Mouse (Mus musculus) retina, embryonic 14.5 days (tissue): Measurements from ENCODE around the gene Chchd10.

Experiments used
- DNase-seq: peaks from one replicate; pipeline ENCODE4 v3.0.0-alpha.2; 2015; ENCODE audit warnings: low spot score

Gene Chchd10

DNA sequence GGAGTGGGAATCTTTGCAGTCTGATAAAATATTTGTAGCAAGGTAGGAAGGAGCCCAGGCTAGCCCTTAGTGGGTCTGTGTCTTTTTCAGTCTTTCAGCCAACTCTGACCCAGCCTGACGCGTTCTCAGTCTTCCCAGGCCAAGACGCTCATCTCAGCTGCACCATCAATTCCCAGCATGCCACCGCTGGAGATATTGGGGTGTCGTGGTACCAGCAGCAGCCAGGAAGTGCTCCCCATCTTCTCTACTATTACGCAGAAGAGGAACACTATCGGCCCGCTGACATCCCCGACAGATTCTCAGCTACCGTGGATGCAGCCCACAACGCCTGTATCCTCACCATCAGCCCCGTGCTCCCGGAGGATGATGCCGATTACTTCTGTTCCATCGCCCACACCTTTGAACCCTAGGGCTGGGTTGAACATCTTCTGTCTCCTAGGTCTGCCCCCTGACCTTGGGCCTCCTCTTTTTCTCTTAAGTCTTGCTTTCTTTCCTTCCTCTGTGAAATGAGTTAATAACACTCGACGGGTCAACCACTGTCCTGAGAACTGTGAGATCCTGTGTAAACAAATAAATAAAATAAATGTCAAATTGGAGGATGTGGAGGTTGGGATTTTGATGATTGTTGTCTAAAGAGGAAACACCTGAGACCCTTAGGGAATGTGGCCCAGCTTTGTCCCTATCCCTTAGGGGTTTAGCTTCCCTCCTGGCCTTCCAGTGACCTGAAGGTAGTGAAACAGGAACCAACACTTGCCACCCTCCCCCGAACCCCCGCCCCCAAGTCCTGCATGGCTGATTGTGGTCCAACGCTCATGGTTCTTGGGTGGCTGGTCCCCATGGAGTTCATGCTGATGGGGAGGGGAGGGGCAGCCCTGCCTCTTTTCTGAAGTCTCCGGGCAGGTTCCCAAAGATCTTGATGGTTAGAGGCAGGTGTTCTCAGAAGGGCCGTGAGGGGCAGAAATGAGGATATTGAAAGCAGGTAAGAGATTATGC is 16.4 kb downstream of the Chchd10 start:
- no peak for DNase-seq

DNA sequence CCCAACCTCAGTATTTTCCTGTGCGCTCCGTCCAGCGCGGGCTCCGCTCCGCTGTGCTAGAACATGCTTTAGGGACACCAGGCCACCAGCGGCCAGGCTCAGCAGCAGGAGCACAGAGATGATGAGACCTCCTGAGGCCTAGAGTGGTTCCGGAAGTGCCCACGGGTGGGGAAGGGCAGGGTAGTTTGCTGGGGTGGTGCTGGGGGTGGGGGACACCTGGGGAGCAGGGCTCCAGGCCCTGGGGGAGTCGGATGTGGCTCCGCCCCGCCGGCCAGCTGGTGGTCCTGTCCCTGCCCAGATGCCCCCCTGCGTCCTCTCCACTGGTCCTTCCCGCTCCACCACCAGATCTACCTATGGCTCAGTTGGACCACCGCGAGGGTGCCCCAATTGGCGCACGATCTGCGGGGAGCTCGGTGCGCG is 17.9 kb downstream of the Chchd10 start:
- peak; percentile 70 for DNase-seq

DNA sequence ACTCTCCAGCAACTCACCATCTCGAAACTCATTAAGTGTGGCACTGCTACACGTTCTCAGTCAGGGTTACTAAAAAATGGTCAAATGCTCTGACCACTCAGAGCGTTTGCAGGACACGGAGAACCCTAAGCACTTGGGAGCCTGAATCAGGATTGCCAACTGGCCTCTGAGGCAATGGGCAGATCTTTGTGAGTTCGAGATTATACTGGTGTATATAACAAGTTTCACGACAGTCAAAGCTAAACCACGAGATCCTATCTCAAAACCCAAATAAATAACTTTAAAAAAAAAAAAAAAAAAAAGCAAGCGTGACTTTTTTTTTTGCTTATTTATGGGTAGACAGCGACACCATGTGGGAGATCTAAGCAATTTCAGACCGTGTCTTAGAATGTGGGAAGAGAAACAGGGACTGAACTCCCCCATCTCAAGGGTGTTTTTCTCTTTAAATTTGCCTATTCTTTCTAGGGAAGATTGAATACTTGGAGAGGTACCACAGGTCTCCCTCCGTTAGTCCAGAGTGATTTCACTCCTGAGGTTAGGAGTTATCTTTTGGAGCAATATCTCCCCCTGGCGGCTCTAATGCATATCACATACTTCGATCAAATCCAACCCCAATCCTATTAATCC is 18.6 kb downstream of the Chchd10 start:
- DNase-seq, result peak; percentile 82

DNA sequence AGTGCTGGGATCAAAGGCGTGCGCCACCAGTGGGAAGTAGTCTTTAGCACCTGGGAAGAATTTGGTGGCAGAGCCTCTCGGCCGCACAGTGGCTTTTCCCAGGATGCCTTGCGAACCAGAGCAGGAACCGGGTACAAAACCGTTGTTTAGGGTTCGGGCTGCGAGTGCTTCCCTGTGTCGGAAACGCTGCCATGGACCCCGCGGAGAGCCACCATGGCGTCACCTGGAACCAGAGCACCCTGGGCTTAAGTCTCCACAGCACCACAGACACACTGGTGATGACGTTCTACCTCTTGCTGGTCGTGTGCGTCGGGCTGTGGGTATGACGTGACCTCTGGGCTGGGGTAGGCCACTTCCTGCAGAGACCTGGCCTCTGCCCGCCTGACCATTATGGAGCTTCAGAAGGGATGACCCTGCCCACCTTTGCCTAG is 21.5 kb downstream of the Chchd10 start, which contains the start of gene Gm5134:
Gene Gm5134, plus strand, starts transcription at position 134 of the 431 bp plus-strand sequence.
- DNase-seq, result no peak

DNA sequence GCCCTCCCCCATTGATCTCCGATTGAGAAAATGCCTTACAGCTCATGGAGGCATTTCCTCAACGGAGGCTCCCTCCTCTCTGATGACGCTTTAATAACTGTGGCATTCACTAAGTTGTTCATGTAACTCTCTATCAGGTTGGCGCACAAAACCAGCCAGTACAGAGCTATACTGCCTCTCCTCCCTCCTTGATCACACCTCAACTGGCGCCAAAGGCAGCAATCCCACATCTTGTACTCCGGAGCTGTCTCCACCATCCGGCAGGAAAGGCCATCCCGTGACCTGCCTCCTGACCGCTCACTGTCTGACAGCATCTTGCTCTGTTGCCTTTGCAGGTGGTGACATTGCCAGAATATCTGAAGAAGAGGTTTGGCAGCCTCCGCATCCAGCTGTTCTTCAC is 40.9 kb downstream of the Chchd10 start:
- DNase-seq, result no peak

DNA sequence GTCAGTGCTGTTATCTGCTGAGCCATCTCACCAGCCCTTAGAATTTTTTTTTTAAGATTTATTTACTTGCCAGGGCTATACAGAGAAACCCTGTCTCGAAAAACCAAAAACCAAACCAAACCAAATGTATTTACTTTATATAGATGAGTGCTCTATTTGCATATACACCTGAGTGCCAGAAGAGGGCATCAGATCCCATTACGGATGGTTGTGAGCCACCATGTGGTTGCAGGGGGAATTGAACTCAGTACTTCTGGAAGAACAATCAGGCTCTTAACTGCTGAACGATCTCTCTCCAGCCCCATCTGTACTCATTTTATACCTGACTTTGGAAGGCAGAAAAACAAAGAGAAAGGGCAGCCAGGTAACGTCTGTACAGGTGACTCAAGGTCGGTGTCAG is 42.3 kb downstream of the Chchd10 start:
- no peak for DNase-seq

DNA sequence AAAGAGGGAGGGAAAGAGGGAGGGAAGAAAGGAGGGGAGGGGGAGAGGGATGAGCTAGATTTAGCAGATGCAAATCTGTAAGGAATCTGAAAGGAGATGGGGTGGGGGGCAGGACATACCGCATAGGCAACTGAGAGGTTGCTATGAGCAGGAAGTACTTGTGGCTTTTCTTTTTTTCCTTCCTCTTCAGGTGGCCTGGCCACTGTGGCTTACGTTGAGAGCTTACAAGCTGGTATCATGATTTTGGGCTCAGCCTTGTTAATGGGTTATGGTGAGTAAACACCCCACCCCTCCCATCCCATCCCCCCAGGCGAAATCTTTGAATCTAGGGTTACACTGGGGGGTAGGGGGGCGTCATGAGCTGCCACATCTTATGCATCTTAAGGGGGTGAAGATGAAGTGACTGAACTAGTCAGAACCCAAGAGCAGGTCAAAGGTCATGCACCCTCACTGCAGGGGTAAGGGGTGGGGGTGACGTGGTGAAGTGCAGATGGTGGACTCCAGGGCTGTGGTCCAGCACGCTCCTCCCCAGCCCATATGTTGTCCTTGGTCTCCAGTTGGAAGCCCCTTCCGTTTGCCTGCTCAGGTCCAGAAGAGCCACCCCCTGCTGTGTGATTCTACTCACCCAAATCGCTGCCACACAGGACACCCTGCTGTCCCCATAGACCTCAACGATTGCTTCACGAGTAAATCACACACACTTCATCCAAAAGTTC is 45.3 kb downstream of the Chchd10 start:
- no peak for DNase-seq

DNA sequence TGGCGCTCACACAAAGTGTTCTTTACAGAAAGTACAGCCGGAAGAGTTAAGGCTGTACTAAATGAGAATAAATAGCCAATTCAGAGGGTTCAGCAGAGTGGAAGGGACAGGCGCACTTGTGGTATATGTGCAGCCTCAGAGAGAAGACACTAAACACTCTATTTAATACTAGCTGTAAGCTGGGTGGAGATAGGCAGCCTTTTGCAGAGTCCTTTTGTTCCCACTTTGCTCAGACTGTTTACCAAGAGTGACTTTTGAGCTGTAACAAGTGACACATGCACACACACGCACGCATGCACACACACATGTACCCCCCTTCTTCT is 45.9 kb downstream of the Chchd10 start:
- DNase-seq, result no peak

DNA sequence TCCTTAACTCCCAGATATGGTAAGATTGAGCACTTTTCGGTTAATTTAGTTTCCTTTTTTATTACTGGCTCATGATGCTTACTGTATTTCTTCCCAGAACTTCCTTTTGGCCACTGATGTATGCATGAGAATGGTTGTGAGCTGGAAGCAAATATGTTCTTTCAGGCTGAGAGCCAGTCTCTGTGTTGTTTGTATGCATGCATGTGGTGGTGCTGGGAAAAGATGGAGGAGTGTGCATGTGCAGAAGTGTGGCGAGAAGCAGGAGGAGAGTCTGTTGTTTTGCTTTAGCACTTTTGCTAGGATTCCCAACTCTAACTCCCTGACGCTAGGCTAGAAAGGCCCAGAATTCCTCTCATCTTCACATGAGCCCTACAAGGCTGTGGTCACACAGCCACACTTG is 46.5 kb downstream of the Chchd10 start:
- no peak for DNase-seq
